Mouse (Mus musculus) skeletal muscle tissue, adult 2 months (tissue): ENCODE measurements around the gene Pigw.
"Not testable (repeated sequence)": the region's sequence is repeated elsewhere in the genome, so short reads cannot be mapped to it uniquely, and the experiment has no call there.

ENCODE experiments used
- DNase-seq: peaks from one replicate; pipeline ENCODE4 v3.0.0-alpha.2; 2012; ENCODE audit warnings: low read depth, low spot score

The Pigw gene

DNA sequence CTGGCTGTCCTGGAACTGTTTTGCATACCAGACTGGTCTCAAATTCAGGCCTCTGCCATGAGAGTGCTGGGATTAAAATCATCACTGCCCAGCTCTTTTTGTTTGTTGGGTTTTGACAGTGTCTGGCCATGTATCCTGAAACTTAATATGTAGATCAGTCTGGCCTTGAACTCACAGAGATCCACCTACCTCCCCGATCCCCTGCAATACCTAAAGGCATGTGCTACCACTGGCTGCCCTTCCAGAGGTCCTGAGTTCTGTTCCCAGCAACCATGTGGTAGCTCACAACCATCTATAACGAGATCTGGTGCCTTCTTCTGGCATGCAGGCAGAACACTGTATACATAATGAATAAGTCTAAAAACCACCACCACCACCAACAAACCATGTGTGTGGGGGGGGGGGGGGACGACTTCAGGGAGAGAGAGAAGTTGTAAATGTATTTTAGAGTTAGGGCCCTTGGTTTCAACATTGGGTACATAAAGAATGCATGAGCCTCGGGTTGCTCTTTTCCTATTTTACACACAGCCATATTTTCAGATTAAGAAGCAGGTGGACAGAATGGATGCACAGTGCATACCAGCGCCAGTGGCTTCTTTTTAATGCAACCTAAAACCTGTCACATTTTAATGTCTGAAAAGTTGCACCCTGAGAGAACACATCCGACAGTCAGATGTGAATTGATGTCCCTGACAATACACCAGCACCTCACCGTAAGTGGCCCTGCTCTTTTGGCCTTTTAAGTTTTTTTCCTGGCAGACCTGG is 896 bp downstream of the Pigw start:
- no peak for DNase-seq

DNA sequence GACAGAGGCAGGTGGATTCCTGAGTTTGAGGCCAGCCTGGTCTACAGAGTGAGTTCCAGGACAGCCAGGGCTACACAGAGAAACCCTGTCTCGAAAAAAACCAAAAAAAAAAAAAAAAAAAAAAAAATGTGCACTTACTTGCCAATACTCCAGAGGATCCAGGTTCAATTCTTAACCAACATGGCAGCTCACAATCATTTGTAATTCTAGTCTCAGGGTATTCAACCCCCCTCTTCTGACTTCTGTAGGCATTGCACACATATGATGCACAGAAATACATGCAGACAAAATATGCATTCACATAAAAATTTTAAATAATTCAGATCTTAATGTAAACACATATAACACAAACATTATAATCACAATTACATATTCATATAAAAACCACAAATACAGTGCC is 4.1 kb downstream of the Pigw start:
- DNase-seq: not testable (repeated sequence)

DNA sequence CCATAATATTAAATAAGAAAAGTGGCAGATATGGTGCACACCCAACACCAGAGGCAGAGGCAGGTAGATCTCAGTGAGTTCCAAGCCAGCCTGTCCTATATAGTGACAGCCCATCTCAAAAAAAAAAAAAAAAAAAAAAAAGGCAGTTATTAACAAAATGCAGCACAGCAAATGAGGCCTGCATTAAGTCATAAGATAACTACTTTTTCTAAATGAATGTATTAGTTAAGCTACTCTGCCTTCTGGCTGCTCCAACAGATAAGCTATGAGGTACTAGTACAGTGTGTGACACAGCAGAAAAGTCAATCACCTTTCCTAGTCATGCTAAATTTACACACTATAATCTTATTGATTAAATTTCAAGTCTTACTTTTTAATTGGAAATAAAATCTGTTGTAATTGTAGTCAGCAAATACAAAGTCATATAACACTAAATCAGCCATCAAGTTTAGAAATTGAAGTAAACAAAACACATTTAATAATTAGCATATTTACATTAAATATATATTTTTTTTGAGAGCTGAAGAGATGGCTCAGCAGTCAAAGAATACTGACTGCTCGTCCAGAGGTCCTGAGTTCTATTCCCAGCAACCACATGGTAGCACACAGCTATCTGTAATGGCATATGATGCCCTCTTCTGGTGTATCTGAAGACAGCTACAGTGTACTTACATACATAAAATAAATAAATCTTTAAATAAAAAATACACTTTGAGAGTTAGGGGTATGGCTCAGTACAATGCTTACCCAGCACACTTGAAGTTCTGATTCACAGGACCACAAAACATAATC is 6.8 kb downstream of the Pigw start:
- DNase-seq: no peak

- no peak for DNase-seq
Measured at GRCm38 (mm10) chr11:84871548-84872069, 8.5 kb downstream of the Pigw start.

DNA sequence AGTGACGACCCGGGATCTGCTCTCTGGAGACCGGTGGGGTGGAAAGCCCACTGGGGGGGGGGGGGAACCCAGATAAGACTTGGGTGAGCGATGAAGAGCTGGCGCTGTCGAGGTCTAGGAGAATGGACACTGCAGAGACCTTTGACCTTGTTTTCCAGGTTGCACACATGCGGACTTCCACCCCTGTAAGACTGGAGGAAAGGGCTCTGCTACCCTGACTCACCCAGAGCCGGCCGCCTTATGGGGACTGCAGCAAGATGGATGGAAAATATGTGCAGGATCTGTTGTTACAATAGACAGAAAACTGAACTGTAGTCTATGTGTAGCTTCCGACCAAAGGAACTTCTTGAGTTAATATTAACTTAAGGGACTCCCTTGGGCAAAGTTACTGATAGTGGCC is 9.0 kb downstream of the Pigw start:
- no peak for DNase-seq

DNA sequence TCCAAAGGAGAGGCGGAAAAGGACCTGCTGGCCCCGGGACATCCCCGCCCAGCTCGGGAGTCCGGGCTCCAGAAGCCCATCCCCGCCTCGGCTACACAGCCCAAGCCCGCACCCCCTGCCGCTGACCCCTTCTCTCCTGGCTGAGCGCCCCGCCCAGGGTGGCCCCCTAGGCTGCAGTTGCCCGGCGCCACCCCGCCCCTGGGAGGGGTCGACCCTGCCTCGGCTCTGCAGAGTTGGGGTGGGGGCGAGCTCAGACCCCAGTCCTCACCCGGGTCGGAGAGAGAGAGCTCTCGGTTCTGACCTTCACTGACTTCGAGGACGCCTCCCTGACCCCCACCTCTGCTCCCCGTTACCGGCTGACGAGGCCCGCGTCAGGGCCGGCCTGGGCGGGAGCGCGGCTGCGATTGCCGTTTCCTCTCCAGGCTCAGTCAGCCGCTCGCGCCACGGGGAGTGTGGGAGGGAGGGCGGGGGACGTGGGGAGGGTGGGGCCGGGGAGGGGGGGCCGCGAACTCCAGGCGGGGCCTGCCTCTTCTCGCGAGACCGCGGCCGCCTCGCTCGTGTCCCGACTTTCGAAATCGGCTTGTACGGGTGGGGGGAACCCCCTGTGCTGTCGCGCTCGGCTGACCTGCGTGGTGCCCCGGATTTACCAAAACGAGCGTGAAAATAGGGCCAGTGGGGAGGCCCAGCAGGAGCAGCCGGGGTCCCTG is 9.6 kb downstream of the Pigw start, which contains the start of gene Ggnbp2:
TSS of gene Ggnbp2 (minus strand) at position 481 of the 707 bp plus-strand sequence.
- DNase-seq: peak; percentile 94

DNA sequence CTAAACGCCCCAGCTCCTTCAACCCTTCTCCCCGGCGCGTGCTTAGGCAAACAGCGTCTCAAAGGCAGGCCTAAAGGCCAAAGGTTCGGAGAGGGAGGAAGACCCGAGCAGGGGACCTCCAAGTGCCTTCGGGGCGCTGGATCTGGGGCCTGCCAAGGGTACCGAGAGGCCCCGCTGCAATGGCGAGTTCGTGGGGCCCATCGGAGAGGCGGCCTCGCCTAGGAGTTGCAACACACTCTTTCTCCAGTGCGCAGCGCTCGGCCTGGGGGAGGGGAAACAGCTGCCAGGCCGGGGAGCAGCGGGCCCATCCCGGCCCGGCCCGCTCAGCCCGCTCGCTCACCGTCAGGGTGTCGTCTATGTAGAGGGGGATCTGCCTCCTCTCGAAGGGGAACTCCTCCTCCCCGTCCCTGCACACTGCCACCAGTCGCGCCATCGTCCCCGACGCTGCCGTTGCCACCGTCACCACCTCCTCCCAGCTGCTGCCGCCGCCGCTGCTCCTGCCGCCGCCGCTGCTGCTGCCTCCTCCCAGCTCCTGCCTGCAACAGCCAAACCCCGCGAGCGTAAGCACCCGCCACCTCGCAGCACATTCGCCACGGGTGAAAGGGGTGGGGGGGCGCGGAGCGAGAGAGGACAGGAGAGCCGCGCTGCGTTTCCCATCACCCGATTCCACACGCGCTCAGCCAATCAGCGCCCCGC is 10.4 kb downstream of the Pigw start:
- peak; percentile 95 for DNase-seq

GRCm38 (mm10) chr11:84868786-84869259 is 11.3 kb downstream of the Pigw start:
- DNase-seq: no peak

DNA sequence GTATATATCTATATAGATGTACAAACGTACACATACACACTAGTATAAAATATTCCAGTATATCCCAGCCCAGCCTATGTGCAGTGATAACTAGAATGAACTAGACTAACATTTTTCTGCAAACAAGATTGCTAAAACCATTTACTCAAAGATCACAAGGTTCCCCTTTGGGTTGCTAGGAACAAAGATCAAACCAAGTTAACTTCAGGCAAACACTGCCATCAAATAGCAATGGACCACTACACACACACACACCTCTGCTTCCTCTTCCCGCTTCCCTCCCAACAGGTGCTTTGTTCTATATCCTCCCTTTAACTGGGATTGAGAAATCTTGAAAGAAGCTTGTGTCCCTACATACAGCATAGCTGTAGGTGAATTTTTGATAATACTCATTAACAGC is 12.5 kb downstream of the Pigw start:
- no peak for DNase-seq

DNA sequence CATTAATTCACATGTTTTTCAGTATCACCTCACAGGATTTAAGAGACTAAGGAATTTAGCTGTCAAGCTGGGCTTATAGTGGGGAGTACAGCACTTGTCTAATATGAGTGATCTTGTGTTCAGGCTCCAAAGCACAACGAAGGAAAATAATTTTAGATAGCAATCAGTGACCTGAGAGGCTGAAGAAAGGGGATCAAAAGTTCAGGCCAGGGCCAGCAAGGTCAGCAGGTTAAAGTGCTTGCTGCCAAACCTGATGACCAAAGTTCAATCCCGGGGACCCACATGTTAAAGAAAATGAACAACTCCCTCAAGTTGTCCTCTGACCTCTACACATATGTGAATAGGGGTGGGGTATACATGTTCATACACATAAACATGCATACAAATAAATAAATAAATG is 14.8 kb downstream of the Pigw start:
- DNase-seq: no peak

- no peak for DNase-seq
Measured at GRCm38 (mm10) chr11:84855285-84855684, 24.8 kb downstream of the Pigw start.

DNA sequence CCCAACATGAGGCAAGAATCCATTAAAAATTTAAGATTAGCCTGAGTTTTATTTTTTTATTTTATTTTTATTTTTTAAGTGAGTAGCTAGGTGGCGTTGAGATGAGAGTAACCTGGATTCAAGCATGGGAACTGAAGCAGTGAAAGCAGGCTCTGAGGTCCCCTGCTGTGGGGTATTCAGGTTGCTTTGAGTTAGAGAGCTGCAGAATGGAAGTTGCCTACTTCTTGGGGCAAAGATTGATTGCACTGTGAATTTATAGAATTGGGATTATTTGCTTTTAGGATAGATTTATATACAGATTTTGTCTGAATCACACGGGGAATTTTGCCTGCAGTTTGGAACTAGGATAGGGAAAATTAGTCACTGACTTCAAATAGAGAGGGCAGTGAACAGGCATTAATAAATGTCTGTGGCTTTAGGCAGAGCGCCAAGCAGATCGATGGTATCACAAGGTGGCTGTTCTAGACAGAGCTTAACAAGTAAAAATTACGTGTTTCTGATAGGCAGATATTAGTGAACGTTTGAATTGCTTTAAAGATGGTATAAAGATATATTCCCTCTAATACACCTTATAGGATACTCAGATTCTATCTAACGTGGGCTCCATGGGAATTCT is 32.5 kb downstream of the Pigw start:
- DNase-seq: no peak

DNA sequence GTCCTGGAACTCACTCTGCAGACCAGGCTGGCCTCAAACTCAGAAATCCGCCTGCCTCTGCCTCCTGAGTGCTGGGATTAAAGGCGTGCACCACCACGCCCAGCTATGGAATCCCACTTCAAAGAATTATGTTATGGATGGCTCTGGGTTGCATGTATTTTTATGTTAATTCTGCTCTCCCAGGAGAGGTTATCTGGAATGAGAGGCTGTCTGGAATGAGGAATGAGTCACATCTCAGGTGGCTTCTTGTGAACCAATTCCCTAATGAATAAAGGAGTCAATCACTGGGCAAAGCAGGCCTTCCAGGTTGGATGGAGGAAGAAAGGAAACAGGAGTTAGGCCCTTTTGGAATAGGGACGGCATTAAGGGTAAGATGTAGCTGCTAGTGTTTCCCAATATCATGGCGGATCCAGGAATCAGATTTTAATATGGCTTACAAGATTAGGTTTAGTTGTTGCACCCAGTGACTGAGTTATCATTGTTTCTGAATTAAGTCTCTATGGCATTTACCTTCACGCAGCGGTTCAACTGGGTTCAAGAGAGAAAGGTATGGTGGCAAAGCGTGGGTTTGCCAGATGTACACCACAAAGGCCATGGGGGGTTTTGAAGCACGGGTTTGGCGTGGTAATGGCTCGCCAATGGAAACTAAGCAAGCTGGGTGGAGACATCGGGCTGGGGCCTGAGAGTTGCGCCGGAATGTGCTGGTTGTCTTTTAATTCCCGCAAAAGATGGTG is 33.2 kb downstream of the Pigw start:
- DNase-seq: no peak

DNA sequence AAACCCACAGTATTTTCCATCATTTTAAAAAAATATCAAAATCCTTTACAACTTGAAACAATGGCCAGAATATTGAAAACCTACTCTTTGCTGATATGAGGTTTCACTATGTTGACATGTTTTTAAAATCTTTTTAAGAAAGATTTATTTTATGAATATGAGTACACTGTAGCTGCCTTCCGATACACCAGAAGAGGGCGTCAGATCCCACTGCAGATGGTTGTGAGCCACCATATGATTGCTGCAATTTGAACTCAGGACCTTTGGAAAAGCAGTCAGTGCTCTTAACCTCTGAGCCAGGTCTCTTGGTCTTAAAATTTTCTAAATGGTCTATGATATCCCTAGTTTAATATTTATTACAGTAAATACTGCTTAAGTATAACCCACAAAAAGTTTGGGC is 40.8 kb downstream of the Pigw start:
- DNase-seq: no peak

DNA sequence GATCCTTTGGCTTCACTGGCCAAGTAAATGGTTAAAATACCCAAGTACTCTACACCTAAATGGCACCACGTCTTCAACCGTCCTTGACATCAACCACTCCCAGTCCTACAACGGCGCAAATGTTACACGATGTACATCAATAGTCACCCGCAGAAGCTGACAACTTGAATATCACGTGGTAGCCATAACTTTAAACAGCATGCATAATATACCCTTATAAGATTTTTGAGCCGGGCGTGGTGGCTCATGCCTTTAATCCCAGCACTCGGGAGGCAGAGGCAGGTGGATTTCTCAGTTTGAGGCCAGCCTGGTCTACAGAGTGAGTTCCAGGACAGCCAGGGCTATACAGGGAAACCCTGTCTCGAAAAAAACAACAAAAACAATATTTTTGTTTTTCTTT is 50.6 kb downstream of the Pigw start:
- not testable (repeated sequence) for DNase-seq

DNA sequence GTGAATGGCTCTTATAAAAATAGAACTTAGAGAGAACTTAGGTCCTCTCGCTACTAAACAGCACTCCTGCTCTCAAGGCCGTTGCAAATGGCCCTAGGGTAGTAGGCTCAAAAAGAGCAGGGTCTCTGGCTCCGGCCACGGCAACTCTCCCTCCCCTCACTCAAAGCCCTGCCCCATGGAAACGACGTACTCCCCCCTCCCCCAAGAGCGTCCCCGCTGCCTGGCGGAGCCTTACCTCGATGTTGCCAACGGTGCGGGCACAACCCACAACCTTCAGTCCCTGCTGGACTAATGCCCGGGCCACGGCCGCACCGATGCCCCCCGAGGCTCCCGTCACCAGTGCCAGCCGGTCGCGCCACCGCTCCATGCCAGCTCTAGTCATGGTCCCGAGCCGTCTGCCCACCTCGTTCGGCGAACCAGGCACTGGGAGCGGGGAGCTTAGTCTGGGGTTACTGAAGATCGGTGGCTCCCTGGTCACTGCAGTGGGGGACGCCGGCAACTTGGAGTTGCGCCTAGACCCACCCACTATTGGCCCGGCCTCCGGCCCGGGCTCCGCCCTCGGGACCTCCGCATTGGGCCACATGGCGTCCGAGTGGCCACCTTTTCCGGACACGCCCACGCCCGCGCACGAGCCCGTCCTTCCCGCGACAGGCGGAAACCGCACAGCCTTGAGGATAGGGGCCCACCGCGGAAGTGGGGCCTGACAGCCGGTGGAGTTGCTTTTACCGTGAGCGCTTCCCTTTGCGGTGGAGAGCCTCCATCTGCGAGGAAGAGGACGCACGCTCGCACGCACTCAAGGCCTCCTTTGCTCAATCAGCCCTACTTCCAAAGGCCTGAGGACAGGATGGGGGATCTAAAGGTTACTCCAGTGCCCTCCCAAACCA is 51.3 kb downstream of the Pigw start, which contains the start of gene Dhrs11:
TSS of gene Dhrs11 (minus strand) at position 479 of the 884 bp plus-strand sequence.
- DNase-seq: peak; percentile 92

- DNase-seq: peak; percentile 60
Measured at GRCm38 (mm10) chr11:84827901-84828503, 52.1 kb downstream of the Pigw start.

DNA sequence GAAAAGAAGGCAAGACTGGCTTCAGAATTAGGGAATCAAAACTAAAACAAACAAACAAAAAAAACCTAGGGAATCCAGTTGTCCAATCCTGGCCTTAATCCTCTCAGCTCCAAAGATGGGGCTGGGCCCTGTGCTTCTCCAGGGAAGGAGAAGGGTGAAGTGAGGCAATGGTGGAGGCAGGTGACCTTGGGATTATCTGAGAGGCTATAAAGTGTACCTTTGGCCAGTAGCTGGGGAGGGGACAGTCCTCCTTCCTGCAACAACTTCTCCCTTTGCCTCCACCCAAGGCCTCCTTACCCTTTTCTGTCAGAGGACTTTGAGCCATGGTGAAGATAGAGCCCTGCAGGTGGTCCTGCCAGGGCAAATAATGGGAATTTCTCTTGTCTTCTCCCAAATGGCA is 52.6 kb downstream of the Pigw start:
- no peak for DNase-seq
